In the genomic region with DNA sequence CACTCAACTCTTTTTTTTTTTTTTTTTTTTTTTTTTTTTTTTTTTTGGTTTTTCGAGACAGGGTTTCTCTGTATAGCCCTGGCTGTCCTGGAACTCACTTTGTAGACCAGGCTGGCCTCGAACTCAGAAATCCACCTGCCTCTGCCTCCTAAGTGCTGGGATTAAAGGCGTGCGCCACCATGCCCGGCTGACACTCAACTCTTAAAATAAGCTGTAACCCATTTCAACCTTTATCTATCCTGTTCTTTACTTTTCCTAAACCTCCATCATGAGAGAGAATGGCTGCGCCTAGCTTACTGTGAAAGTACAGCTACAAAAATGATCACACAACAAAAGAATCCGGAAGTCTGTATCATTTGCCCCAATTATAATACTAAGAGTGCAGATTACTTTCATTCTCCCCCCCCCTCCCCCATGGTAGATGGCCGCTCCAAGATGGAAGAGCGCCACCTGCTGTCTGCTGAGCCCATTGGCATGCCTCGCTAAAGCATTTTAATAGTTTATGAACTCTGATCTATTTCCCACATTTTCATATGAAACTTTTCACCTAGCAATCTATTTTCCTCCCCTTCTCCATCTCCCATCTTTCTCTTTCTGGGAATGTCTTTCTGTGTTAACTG, we compare ENCODE assay signal across 8 mouse cellular contexts.
DNase-seq lines count a peak whose midpoint lies in the region; ATAC-seq and TF ChIP-seq lines count a peak whose summit lies in the region.
"Not testable (repeated sequence)": the region's sequence is repeated elsewhere in the genome, so short reads cannot be mapped to it uniquely, and the experiment has no call there.

No protein-coding gene starts in this region.

- not testable (repeated sequence) for H3K4me2 ChIP-seq in midbrain, embryonic 14.5 days (ENCODE audit: low read length)

- ATAC-seq in midbrain, embryonic 14.5 days (ENCODE audit: low FRiP score, low TSS enrichment): not testable (repeated sequence)

- not testable (repeated sequence) for H3K4me1 ChIP-seq in cortical plate, adult 2 months (ENCODE audit: control insufficient read depth, insufficient read depth, low read length); midbrain, embryonic 14.5 days (ENCODE audit: control insufficient read depth, insufficient read depth, low read length)

- H3K4me3 ChIP-seq in cortical plate, adult 2 months (ENCODE audit: insufficient read depth, low read length); midbrain, embryonic 14.5 days (replicated peaks; ENCODE audit: low read depth, low read length): not testable (repeated sequence)

- H3K36me3 ChIP-seq in midbrain, embryonic 14.5 days (ENCODE audit: control insufficient read depth, insufficient read depth, low read length): not testable (repeated sequence)

- DNase-seq in CD4-positive helper T cell, adult 2 months (ENCODE audit: low read depth, low spot score): peak; percentile 59
- peak; percentile 9 for DNase-seq in adrenal gland, adult 2 months
- peak; percentile 14 to 60 for DNase-seq in heart, adult 18-20 months
- DNase-seq in kidney, adult 9 months: peak; percentile 24
- peak; percentile 30 for DNase-seq in liver
- peak; percentile 70 for DNase-seq in midbrain, embryonic 14.5 days
- peak; percentile 9 for DNase-seq in telencephalon, adult 2 months (ENCODE audit: low read depth, low spot score)

- TF ChIP-seq CTCF in cortical plate, adult 2 months (IDR thresholded peaks at IDR 0.05; ENCODE audit: extremely low read depth, insufficient read depth, low read length): peak; percentile 75

- 59% methylated on average over 8 of the region's 10 CpGs for WGBS in midbrain, embryonic 14.5 days

- H3K9ac ChIP-seq in midbrain, embryonic 14.5 days (replicated peaks; ENCODE audit: low read length): not testable (repeated sequence)

- not testable (repeated sequence) for TF ChIP-seq POLR2A in cortical plate, adult 2 months (IDR thresholded peaks at IDR 0.05; ENCODE audit: extremely low read depth, insufficient read depth, low read length)

- not testable (repeated sequence) for H3K27ac ChIP-seq in cortical plate, adult 2 months (ENCODE audit: insufficient read depth, low read length); midbrain, embryonic 14.5 days (replicated peaks; ENCODE audit: low read depth, low read length)

- H3K9me3 ChIP-seq in midbrain, embryonic 14.5 days (ENCODE audit: control insufficient read depth, low read length): not testable (repeated sequence)

- not testable (repeated sequence) for H3K27me3 ChIP-seq in midbrain, embryonic 14.5 days (ENCODE audit: control insufficient read depth, insufficient read depth, low read length)

Comparison
In these comparisons a context has a peak if more than half of its experiments do, and no peak if none do; other contexts are left out.
1. DNase-seq: peak in every context shown above with its lines; median percentile 70 in midbrain, embryonic 14.5 days; 59 in CD4-positive helper T cell, adult 2 months; 37 in heart, adult 18-20 months; 30 in liver; 24 in kidney, adult 9 months; 9 in adrenal gland, adult 2 months; 9 in telencephalon, adult 2 months.